Mouse (Mus musculus) hindbrain, embryonic 10.5 days (tissue): ENCODE data around the gene Dennd1a. TPM values are rescaled to one million over a fixed set of nuclear protein-coding genes. Genes with fewer than 3 reads are reported as not detected.

ENCODE experiments used
- DNase-seq: peaks from one replicate; pipeline ENCODE4 v3.0.0-alpha.2; 2017; ENCODE audit warnings: low spot score
- H3K27ac ChIP-seq: fragments of 300-500 bp; sonication (generic); 2 replicates; pipeline ENCODE4 v1.5.1; 2016; ENCODE audit warnings: mild to moderate bottlenecking, moderate library complexity
- H3K27me3 ChIP-seq: fragments of 300-500 bp; sonication (generic); 2 replicates; pipeline ENCODE4 v1.6.1; 2016; ENCODE audit warnings: mild to moderate bottlenecking; ENCODE audit not compliant: poor library complexity, insufficient read depth, severe bottlenecking
- H3K36me3 ChIP-seq: fragments of 300-500 bp; sonication (generic); 2 replicates; pipeline ENCODE4 v1.6.1; 2016; ENCODE audit warnings: mild to moderate bottlenecking, moderate library complexity
- H3K4me1 ChIP-seq: fragments of 300-500 bp; sonication (generic); replicated peaks from 2 replicates; pipeline ENCODE4 v1.6.1; 2016; ENCODE audit warnings: mild to moderate bottlenecking
- H3K4me3 ChIP-seq: fragments of 300-500 bp; sonication (generic); 2 replicates; pipeline ENCODE4 v1.5.1; 2016; ENCODE audit warnings: mild to moderate bottlenecking, moderate library complexity
- H3K9me3 ChIP-seq: fragments of 300-500 bp; sonication (generic); 2 replicates; pipeline ENCODE4 v1.6.1; 2016; ENCODE audit warnings: mild to moderate bottlenecking, moderate library complexity
- WGBS: fragments of 180-500 bp; shearing (Covaris S2); methylation state at CpG from one replicate; pipeline ENCODE4 v1.1.7; 2016; 5-methylcytosine and 5-hydroxymethylcytosine counted together
- polyA plus RNA-seq: library from polyadenylated mRNA; unstranded; fragments of >200 nt; fragmentation: Nextera tagmentation; extraction: Ambion mirVana; gene quantifications from 2 replicates; pipeline ENCODE4 v1.2.1, GENCODE M21; 2016

Gene Dennd1a
- polyA plus RNA-seq, 1 experiment from 2014 or later: 11.7 TPM

DNA sequence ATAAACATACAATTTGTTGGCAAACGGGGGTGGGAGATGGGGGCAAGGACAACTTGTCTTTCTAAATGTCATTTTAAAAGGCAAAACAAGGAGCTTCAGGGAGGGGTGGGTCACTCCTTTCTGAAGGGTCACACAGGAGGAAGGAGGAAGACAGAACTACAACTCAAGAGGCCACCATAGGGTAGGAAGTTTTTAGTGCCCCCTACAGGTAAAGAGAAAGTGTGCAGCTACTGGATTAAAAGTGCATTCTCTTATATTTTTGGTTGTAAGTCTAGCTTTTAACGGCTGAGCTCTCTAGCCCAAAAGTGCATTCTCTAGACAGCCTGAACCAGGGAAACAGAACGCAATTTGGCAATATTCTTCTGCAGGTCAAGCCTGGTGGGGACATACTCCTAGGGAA, 437.8 kb downstream of the Dennd1a start:
- no peaks in the 10 kb centered on the region for H3K9me3 ChIP-seq
- WGBS: 84% methylated on average over 3 of the region's 3 CpGs
- peaks cover 30% of the 10 kb centered on the region for H3K4me1 ChIP-seq
- no peak overlapping the region for H3K27ac ChIP-seq
- H3K4me3 ChIP-seq: no peak overlapping the region
- DNase-seq: no peak
- H3K36me3 ChIP-seq: no peaks in the 10 kb centered on the region
- no peaks in the 10 kb centered on the region for H3K27me3 ChIP-seq

DNA sequence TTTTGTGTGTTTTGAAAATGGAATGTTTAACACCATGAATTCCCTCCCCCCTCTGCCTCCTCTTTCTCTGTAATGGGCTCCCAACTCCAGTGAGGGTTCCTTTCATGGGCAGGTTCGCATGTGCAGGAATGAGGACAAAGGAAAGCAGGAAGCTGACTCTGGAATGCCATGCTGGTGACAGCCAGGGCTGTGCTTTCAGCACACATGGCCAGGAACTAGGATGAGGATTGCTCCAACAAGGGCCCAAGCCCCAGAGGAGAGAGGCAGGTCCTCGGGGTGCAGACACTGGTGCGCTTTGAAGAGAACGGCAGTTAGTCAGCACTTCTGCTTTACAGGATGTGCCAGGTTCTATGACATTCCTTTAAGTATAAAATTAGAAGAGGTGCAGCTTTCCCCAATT, 444.5 kb downstream of the Dennd1a start:
- peak; percentile 37 for DNase-seq
- H3K4me1 ChIP-seq: peaks cover 31% of the 10 kb centered on the region
- WGBS: 32% methylated on average over 4 of the region's 4 CpGs
- no peak overlapping the region for H3K4me3 ChIP-seq
- peak overlapping the region; percentile 79 for H3K27ac ChIP-seq
- no peaks in the 10 kb centered on the region for H3K9me3 ChIP-seq
- H3K36me3 ChIP-seq: no peaks in the 10 kb centered on the region
- H3K27me3 ChIP-seq: no peaks in the 10 kb centered on the region

DNA sequence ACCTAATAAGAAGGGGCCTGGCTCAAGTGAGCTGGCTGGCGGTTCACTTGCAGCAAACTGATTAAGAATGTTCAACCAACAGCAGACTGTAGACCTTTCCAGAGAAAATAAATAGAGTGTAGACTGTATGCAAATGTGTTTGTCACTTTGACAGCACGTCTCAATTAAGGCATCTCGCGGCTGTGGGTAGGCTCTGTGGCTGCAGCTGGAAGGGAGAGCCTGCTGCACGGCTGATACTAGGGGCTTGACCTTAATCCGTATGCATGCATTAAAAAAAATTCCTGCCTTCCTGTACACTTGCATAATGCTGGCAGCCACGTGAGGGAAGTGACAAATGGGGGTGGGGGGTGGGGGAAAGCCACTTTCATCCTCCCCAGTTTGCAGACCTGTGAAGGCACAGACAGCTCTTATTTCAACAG, 445.0 kb downstream of the Dennd1a start:
- H3K4me1 ChIP-seq: peaks cover 31% of the 10 kb centered on the region
- WGBS: 6% methylated on average over 7 of the region's 7 CpGs
- H3K27ac ChIP-seq: peak overlapping the region; percentile 79
- no peak overlapping the region for H3K4me3 ChIP-seq
- H3K27me3 ChIP-seq: no peaks in the 10 kb centered on the region
- H3K9me3 ChIP-seq: no peaks in the 10 kb centered on the region
- peak; percentile 50 for DNase-seq
- no peaks in the 10 kb centered on the region for H3K36me3 ChIP-seq

DNA sequence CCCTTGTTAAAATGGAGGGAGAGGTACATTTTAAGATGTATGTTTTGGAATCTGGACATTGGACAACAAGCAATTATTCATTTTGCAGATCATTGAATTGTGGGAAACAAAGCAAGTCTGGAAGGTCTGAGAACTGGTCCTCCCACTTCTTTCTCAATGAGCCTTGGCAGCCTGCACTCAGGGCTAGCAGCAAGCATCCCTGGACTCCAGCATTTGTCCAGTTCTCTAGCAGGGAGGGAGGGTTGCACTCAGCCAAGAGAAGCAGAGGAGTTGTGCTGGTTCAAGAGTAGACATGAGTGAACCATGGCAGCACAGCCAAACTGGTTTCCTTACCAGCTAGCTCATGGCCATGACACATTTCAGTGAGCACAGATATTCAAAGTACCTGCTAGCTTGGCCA, 447.3 kb downstream of the Dennd1a start:
- DNase-seq: no peak
- H3K4me3 ChIP-seq: no peak overlapping the region
- H3K4me1 ChIP-seq: peaks cover 21% of the 10 kb centered on the region
- no peaks in the 10 kb centered on the region for H3K27me3 ChIP-seq
- H3K36me3 ChIP-seq: no peaks in the 10 kb centered on the region
- no peak overlapping the region for H3K27ac ChIP-seq
- no peaks in the 10 kb centered on the region for H3K9me3 ChIP-seq

DNA sequence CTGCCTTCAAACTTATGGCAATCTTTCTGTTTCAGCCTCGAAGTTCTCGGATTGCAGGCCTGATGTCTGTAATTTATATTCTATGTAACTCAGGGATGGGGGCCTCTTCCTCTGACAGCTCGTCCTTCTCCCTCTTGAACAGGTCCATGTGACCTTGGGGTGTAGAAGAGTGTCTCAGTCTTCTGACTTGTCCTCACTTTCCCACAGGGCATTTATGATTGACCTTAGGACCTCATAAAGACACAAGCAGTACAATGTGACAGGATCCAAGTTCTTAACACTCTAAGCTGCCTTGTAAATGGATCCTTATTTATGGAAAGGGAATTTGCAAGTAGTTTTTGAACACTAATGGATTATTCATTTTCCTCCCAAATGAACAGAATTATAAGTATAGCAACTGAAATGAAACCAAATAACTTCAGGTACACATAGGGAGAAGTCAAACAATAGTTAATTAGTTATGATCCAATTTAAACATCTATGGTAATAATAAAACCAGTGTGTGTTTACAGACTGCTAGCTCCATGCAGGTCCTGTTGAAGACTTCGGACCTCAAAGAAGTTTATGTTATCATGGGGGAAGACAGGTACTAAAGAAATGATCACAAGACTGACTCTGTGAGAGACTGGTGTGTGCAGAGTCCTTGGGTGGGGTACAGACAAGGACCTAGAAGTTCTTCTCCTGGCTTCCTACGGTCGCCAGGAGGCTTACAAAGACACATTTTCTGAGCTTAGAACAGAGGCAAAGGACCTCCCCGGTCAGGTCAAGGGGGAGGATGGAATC, 448.8 kb downstream of the Dennd1a start:
- no peaks in the 10 kb centered on the region for H3K27me3 ChIP-seq
- H3K36me3 ChIP-seq: no peaks in the 10 kb centered on the region
- no peak overlapping the region for H3K27ac ChIP-seq

DNA sequence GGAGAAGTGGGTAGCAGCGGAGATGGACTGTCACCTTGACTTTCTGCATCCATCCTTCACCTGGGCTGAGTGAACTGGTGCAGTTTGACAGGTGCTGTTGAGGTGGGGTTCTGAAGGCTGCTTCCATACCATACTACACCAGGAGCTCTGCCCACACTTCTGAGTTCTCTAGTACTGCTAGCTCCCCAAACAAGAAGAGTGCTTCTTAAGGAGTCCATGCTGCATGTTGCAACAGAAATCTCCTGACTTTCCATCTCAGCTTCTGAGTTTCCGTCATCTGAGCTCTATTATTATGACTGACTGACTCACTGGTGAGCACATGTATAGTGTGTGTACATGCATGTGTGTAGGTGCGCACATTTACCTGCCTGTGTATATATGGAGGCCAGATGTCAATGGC, 449.6 kb downstream of the Dennd1a start:
- DNase-seq: no peak
- Histone ChIP-seq H3K4me3 (no peak overlapping the region), H3K27ac (no peak overlapping the region), H3K9me3 (no peaks in the 10 kb centered on the region), H3K27me3 (no peaks in the 10 kb centered on the region), H3K4me1 (peaks cover 8% of the 10 kb centered on the region), H3K36me3 (no peaks in the 10 kb centered on the region)
- WGBS: 88% methylated on average over 3 of the region's 3 CpGs

More for the DNA sequence above, 448.8 kb downstream of the Dennd1a start:
- H3K9me3 ChIP-seq: no peaks in the 10 kb centered on the region
- WGBS: 87% methylated on average over 7 of the region's 7 CpGs
- no peak overlapping the region for H3K4me3 ChIP-seq
- H3K4me1 ChIP-seq: peaks cover 16% of the 10 kb centered on the region
- no peak for DNase-seq

DNA sequence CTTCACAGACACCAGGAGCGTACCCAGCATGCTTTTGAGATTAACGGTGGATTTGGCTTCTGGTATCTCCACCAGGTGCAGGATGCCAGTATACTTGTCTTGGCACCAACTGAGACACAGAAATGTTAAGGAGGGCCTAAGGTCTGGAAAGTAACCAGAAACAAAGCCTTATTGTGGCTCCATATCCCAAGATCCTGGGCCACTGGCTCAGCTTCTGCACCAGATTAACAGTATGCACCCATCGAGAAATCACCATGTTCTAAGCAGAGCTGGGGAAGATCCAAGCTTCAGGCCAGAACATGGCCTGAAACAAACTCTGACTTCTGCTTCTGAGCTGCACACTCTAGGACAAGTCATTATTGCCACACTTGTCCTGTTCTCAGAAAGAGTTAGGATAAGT, 450.3 kb downstream of the Dennd1a start:
- Histone ChIP-seq H3K27ac (no peak overlapping the region), H3K4me3 (no peak overlapping the region), H3K4me1 (peaks cover 1% of the 10 kb centered on the region), H3K9me3 (no peaks in the 10 kb centered on the region), H3K27me3 (no peaks in the 10 kb centered on the region), H3K36me3 (no peaks in the 10 kb centered on the region)
- no peak for DNase-seq
- 92% methylated on average over 3 of the region's 3 CpGs for WGBS

DNA sequence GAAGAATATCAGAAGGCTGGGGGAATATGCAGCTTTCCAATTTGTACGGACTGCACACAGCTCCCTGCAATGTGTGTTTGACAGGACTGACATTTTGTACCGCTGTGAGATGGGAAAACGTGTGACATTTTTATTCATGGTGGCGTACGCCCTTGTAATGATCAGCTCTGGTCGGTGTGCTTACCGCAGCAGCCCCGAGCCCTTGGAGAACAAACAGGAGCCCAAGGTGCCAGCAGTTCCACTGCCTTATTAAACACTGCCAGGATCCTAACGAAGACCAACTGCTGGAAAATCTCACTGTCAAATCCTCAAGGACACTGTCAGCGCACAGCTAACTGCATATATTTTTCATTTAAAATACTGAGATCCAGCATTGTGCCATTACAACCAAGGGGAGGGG, 454.9 kb downstream of the Dennd1a start:
- Histone ChIP-seq H3K9me3 (no peaks in the 10 kb centered on the region), H3K27me3 (no peaks in the 10 kb centered on the region), H3K27ac (no peak overlapping the region), H3K4me3 (no peak overlapping the region), H3K36me3 (no peaks in the 10 kb centered on the region), H3K4me1 (peaks cover 25% of the 10 kb centered on the region)
- 87% methylated on average over 10 of the region's 10 CpGs for WGBS
- DNase-seq: no peak

DNA sequence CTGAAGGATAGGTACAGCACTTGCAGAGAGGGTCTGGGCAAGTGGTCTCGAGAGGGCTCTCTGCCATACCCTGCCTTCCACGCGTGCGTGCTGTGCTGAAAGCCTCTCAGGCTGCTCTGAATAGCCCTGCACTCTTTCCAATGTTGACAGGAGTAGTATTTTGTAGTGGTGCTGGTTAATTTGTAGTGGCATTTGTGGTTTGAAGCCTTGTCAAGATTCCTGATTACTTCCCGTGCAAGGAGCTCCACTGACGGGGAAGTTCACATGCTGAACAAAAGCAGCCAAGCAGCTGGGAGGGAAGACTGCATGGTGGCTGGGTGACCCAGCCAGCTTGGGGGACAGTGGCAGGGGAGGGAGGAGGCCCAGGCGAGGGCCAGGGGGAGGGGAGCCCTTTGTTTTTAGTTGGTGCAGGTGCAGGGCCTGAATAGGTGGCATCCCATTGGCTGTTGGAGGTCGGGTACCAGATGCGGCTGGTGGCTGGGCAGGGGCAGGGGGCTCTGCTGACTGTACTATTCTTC, 457.4 kb downstream of the Dennd1a start:
- 39% methylated on average over 9 of the region's 9 CpGs for WGBS

DNA sequence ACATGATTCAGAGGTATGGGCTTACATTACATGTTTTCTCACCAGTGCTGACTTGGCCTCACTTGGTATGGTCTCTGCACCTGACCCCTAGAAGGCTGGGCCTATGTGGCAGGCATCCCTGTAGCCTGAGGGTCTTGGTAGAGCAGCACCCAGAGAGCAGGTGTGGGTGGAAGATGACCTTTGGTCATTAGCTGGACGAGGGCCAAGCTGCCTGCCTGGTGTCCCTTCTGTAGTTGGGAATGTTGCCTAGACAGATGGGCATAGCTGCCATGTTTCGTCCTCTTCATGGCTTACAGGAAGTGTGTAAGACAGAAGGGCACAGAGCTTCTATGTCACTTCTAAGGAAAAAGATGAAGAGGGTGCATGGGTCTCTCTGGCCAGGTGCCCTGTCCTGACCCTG, 463.4 kb downstream of the Dennd1a start:
- Histone ChIP-seq H3K27me3 (no peaks in the 10 kb centered on the region), H3K36me3 (no peaks in the 10 kb centered on the region), H3K4me1 (peaks cover 26% of the 10 kb centered on the region), H3K9me3 (no peaks in the 10 kb centered on the region), H3K27ac (no peak overlapping the region), H3K4me3 (no peak overlapping the region)
- 75% methylated on average over 2 of the region's 2 CpGs for WGBS
- no peak for DNase-seq

More for the DNA sequence above, 457.4 kb downstream of the Dennd1a start:
- Histone ChIP-seq H3K9me3 (no peaks in the 10 kb centered on the region), H3K4me3 (no peak overlapping the region), H3K27ac (peak overlapping the region; percentile 73), H3K4me1 (peaks cover 25% of the 10 kb centered on the region), H3K36me3 (no peaks in the 10 kb centered on the region), H3K27me3 (no peaks in the 10 kb centered on the region)
- DNase-seq: peak; percentile 22

DNA sequence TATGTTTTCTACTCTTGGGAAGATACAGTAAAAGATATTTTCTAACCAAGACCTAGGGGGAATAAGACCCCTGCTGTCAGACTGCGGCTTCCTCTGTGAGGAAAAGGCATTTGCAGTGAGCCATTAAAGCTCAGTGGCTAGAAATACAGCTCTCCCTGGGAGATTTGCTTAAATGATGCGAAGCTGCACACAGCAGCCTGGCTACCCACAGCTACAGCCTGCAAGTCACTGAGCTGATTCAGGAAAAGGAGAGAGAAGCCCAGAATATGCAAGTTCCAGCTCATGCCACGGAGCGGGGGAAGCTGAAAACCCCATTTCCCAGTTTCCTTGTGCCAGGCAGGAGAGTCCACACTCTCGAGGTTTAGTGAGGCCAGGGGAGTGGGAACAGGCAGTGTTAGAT, 465.1 kb downstream of the Dennd1a start:
- Histone ChIP-seq H3K4me1 (peaks cover 34% of the 10 kb centered on the region), H3K4me3 (no peak overlapping the region), H3K27ac (0 out of 2 replicates have a peak overlapping the region, but pooled peaks have one; percentile 2), H3K9me3 (no peaks in the 10 kb centered on the region), H3K36me3 (no peaks in the 10 kb centered on the region), H3K27me3 (peaks cover 3% of the 10 kb centered on the region; the same call in 1 of the 2 replicates)
- DNase-seq: no peak
- 62% methylated on average over 5 of the region's 5 CpGs for WGBS

DNA sequence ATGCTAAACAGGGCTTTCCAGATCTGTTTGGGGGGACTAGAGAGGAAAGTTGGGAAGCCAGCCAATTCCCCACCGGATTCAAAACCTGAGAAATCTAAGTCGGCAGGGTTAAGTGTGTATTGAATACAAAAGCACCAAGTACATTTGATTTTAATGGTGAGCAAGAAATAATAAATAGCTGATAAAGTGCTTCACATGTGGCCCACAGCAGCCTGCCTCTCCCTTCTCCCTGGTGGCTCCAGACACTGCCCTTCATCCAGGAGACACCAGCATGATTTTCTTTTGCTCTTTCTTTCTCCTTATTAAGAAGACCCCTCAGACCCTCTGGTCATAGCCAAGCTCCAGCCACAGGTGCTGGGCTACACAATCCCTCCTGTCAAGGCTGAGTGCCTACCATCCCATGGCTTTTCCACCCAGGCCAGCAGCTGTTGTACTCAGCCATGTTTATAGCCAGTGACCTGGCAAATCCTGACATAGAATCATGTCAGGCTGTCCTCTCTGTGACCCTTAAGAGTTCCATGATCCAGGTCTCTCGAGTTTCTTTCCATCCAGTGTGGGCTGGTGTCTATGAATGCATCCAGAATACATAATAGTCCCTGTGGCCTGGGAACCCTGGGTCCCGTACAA, 467.6 kb downstream of the Dennd1a start:
- DNase-seq: no peak
- WGBS: 73% methylated on average over 4 of the region's 4 CpGs
- no peaks in the 10 kb centered on the region for H3K36me3 ChIP-seq
- peak overlapping the region; percentile 63 for H3K27ac ChIP-seq
- H3K4me1 ChIP-seq: peaks cover 34% of the 10 kb centered on the region
- H3K27me3 ChIP-seq: peaks cover 10% of the 10 kb centered on the region
- H3K4me3 ChIP-seq: no peak overlapping the region
- no peaks in the 10 kb centered on the region for H3K9me3 ChIP-seq

DNA sequence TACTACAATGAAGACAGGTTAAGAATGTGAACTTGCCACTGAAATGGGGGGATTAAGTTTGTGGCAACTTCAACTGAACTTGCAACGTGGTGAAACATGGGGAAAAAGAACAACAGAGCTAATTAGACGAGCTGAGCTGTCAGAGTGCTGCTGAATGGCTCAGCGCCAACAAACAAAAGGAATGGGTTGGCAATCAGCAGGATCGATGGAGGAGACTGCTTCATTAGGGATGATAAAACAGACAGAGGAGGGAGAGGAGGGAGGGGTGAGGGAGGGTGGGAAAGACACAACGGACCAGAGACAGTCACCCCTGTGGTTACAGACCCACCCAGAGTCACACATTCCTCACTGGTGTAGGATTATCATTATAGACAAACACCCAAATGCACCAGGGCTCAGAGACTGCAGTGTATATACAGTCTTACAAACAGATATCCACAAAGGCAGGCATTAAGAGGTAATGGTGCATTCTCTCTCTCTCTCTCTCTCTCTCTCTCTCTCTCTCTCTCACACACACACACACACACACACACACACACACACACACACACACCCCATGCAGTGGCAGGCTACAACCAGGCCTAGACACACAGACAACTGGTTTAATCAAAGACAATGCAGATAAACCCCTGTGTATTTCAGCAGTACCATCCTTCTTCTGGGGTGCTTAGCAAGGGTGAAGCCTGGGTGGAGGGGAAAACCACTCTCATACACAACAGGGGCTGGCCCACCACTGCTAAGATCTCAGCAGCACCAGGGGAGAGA, 468.2 kb downstream of the Dennd1a start:
- H3K27me3 ChIP-seq: peaks cover 10% of the 10 kb centered on the region
- H3K4me3 ChIP-seq: no peak overlapping the region
- no peaks in the 10 kb centered on the region for H3K9me3 ChIP-seq
- H3K27ac ChIP-seq: peak overlapping the region; percentile 69
- DNase-seq: no peak
- H3K4me1 ChIP-seq: peaks cover 34% of the 10 kb centered on the region
- 12% methylated on average over 5 of the region's 5 CpGs for WGBS
- H3K36me3 ChIP-seq: no peaks in the 10 kb centered on the region
